Mouse (Mus musculus) MN1 (cell line): ENCODE measurements around the gene Uspl1.

ENCODE experiments used
- DNase-seq: peaks from one replicate; pipeline ENCODE4 v3.0.0-alpha.2; 2016; ENCODE audit warnings: low spot score

Gene Uspl1

DNA sequence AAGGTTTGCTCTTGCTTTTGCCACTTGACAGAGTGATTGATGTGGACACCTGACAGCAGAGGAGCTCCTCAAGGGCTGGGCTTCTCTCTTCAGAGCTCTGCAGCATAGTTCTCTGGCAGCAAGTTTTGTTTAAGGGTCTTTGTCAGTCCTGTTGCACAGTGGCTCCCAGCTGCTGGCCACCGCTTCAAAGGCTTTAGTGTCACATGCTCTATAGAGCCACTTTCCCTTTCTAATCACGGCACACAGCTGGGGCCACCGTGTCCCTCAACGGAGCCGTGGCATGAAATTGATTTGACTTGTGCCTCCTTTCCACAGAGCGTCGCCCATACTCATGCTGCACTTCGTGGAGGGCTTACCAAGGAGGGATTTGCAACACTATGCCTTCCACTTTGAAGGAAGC, 25.2 kb downstream of the Uspl1 start:
- no peak for DNase-seq

DNA sequence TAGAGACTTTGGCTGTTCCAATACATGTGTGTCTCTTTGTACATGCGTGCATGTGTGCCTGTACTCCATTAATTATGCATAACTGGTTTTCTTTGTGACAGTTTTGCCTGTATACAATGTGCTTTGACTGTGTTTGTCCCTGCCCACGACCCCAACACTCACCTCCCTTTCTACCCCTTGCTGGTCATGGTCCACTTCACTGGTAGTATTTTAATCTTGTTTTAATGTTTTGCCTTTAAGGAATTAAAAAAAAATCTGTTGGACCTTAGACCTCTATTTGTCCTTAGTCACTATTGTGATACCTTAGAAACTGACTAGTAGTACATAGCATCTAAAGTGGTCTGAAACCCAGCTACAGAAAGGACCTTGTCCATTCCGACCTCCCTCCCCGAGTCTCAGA, 26.9 kb downstream of the Uspl1 start:
- DNase-seq = no peak

DNA sequence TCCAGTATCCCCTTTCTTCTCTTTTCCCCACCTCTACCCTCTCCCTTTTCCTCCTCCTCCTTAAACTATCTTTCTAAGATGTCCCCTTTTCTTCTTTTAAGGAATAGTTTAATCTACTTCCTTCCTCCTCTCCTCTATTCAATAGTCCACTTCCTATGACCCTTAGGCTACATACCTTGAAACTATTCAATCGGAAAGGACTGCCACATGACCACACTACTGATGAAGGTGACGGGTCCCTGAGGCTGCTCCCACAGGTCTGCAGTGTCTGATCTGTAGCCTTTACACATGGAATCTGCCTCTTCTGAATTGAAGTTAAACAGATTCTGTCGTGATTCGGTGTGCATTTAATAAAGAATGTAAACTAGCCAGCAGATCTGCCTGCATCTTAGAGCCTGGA, 28.7 kb downstream of the Uspl1 start:
- DNase-seq = no peak

DNA sequence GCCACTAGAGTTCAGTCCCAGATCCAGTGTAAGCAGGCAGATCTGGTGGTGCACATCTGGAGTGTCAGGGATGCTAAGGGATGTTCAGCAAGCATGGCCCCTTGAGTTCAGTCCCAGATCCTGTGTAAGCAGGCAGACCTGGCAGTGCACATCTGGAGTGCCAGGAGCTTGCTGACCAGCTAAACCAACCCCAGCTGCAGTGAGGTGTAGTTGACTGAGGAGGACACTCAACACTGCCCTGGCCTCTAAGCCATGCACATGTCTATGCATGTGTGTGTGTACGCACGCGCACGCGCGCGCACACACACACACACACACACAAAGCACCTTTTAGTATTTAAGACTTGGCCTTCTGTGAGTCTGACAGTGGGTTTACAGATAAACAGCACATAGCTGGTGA, 31.4 kb downstream of the Uspl1 start:
- no peak for DNase-seq

DNA sequence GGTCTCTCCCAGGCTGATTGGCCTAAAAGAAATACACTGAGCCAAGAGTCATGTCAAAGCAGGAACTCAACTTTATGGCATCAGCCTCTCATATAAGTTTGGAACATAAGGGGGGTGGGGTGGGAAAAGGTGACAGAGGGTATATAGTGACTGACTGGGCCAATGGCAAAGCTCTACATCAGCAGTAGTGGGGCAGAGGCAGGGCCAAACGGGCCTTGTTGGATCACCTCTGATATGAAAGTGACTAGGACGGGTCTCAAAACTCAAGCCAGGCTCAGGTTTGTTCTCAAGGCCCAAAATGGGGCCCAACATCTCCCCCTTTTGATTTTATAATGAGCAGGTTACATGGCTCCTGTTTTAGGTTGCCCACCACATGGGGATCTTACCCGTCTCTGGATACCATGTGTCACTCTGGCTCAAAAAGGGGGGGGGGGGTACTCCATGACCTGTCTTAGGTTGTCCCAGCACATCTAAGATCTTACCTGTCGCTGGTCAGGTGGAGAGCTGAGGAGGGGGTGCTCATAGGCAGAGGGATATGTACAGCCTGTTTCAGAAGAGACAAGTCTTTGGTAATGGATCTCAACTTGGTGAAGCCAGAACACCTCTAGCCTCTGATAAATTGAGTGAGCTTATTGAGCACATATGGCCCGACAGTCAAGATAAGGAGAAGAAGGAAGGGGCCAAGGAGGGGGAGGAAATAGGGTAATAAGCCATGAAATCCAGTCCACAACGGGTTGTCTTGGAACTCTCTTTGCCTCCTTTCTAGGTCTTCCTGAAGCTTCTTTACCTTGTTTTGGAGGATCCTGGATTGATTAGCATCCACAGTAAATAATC, 33.6 kb downstream of the Uspl1 start:
- DNase-seq = no peak

DNA sequence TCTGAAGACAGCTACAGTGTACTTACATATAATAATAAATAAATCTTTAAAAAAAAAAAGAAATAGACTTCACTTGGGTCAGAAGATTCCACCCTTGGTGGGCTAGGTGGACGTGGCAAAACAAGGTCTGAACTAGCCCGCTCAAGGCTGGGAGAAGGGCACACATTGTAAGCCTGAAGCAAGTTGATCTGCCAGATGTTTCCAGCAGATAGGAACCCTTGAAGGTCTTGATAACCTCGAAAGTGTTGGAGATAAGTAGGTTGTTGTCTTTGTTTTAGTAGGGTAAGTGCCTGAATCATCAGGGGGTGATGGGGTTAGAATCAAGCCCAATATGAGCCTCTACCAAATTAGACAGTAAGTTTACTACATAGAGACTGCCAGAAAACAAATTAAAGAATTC, 35.3 kb downstream of the Uspl1 start:
- no peak for DNase-seq

DNA sequence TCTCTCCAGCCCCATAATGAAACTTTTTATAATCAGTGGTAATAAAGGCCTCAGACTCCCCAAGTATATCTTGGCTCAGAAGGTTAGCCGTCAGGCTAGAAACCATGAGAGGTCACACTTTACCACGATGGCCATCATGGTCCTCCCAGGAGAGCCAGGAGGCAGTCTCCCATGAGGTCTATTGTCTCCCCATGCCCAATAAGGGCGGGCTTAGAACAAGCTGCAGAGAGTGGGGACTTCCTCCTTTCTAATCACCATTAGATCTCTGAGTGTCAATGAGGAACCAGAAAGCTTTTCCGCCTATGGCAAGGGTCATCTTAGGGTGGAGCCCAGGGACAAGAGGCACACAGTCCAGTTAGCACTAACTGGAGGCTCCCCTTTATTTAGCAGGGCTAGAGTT, 37.2 kb downstream of the Uspl1 start:
- no peak for DNase-seq

DNA sequence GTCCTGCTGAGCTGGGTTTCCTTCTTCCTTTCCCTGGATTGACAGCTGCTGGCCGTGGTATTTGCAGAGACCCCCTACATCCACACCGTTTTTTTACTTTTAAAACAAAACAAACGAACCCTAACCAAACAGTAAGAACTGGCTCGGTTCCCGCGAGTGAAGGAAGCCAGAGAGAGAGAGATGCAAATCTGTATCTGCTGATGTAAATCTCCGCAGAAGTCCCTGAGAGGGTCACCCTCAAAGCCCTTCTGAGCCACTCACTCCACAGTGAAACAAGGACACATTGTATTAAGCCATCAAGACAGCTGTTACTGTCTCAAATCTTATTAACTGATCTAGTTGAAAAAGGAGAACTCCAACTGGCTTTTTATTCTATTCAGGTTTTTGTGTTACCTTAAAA, 40.5 kb downstream of the Uspl1 start:
- DNase-seq = no peak

DNA sequence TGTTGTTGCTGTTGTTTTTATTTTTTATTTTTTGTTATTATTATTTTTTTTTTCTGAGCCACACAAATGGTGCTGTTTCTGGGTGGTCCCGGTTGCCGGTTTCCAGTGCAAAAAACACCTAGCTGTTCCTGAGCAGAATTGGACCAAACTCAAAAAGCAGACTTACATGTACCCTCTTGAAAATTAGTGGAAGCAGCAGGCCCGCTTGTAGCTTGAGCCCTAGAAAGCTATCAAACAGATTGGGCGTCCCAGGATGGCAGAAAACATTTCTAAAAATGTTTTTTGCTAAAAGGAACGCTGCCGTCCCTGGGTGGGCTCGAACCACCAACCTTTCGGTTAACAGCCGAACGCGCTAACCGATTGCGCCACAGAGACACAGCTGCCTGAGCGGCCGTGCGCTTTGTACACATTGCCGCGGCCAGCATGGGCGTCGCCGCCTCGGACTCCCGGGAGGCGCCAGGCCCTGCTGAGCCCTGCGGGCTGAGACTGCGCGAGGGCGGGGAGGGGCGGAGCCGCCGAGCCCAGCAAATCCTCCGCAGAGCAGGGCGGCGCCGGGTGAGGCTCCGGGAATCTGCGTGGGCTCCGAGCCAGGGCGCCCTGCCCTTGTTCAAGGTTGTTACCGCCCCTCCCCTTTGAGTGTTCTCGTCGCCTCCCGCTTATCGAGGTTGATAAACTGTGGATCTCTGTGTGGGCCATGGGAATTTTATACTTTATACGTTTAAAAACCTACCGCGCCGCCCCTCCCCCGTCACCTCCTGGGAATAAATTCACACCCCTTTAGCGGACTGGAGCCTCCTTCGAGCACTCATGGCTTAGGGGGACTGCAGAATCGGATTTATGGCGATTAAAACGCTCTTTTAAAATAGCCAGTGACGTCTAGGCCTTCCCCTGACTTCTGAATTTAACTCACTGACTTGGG, 44.8 kb downstream of the Uspl1 start:
- DNase-seq = peak; percentile 99

DNA sequence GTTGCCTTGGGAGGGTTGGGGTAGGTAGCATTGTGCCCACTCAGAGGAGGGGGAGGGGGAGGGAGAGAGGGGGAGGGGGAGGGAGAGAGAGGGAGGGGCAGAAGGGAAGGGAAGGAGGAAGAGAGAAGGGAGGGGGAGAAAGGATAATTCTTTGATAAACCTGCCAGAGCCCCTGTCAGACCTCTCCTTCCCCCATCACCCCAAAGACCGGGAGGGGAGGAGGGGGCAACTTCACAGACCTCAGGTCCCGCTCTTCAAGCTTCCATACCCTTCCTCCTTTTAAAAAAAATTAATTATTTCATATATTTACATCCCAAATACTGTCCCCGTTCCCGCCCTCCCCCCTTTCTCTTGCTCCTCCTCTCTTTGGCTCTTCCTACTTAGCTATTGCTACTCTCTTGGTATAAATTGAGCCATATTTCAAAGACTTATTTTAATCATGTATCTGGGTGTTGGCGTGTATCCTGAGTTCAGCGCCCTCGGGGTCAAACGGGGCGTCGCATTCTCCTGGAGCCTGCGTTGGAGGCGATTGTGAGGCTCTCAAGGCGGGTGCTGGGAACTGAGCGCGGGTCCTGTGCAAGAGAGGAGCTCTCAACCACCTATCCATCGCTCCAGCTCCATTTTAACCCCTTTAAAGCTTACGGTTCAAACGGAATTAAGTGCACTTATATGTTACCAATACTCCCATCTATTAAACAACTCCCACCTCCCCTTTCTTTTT, 45.6 kb downstream of the Uspl1 start:
- no peak for DNase-seq

DNA sequence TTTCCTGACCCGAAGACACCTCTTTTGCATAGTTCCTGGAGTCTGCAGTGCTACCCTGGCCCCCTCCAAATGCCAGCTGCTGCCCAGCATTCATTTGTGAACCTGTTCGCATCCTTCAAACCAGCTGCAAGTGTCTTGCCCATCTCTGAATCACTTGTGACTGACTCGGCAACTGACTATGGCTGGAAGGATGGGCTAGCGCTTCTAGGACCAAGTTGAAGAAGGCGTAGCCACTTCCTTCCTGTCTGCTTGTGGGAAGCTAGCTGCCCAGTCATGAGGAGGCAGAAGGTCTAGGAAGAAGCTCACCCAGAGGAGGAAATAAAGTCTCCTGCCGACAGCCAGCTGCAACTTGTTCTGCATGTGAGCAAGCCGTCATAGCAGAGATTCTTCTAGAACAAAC, 50.9 kb downstream of the Uspl1 start:
- DNase-seq = no peak

DNA sequence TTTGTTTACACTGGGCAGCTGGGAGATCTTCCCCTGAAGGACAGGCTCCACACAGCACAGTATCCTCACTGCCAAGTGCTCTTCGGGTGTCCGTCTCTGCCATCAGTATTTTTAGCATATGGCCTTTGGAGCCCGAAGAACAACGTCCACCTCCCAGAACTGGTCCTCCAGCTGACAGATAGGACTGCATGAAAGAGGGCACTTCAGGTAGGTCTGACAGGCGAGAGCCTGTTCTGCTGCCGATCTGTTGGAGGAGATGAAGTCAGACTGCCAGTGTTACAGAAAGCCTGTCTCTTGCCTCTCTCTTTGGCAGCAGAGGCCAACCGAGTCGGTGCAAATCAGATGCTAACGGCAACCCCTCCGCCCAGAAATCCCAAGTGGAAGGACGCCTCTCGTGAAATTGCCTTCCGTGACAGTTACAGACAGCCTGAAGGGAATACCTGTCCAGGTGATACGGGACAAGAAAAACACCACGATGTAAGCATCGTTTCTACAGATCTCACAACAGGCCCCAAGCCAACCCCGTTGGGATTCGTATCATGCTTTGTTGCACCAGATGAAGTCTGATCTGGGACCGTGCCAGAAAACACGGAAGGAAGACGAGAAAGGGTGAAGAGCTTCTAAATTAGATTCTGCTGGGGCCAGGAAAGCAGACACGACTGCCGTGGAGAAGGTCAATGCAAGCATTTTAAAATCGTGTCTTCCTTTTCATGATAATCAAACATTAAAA, 53.2 kb downstream of the Uspl1 start:
- DNase-seq = peak; percentile 85

DNA sequence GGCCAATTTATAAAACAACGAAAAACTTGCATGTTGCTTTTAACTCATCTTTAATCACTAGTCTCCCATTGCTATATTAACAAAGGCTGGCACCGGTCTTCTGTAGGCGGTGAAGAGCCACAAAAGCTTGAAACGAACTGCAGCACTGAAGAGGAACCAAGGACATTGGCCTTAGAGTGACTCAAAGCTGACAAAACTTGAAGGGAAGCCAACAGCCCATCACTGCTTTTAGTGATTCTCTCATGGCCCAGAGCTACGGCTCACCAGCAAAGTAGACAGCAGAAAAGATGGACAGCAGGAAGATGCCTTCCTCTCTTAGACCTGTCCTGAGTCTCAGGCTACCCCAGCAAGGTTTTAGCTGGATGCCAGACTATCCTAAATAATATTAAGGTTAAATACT, 58.3 kb downstream of the Uspl1 start:
- DNase-seq = no peak

DNA sequence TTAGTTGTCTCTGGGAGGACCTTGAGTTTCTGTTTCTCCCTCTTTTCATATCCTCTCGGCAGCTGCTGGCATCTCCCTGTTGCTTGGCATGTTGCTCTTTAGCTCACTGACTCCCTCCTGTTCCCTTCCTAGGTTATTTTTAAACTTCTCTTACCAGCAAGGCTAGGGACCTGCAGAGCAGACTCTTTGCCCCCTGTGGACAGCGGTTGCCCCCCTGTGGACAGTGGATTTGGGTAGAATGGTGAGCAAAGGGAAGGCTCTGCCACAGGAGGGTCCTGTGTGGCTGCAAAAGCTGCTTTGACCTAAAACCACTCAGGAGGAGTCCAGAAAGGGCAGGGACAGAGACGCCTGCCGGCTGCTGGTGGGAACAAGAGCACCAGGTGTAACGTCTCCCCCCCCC, 58.9 kb downstream of the Uspl1 start:
- DNase-seq = no peak

DNA sequence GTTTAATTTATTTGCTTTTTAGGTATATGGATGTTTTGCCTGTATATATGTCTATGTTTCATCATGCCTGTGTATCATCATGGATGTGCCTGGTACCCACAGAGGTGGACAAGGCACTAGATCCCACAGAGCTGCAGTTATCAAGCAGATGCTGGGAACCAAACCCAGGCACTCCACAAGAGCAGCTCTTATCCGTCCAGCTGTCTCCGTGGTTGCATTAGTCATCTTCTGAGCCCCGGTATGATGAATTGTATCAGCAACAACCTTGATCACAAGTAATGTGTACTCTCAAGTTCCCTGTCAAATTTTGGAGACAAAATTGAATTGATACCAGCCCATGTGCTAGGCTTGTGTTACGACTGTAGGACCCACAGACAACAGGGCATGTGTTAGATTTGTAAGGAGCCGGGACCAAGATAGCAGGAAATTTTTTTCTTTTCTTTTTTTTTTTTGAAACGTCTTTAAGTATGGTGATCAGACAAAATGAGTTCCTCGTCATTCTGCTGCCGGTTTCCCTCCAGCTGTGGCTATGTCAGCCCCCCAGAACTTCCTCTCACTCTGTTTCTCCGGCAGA, 61.3 kb downstream of the Uspl1 start:
- peak; percentile 75 for DNase-seq

DNA sequence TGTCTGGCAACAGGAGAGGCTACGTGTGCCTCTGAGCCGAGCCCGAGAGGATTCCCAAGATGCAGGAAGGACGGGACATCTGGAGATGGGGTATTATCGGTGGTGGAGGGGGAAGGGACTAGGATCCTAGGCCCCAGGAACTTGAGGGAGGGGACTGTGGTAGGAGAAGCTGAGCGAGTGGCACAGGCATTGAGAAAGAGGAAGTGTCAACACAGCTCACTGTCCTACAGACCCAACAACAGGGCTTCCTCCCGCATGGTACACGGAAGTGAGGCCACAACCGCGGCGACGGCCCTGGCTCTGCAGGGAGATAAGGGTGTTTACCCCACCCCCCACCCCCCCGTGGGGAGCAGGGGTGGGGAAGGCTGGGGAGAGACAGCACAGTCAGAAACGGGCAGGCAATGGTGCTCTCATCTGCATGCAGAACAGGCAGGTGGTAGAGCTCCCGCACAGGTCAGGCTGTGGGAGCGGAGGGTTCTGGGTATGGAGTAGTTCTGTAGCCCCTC, 61.9 kb downstream of the Uspl1 start:
- peak; percentile 65 for DNase-seq

DNA sequence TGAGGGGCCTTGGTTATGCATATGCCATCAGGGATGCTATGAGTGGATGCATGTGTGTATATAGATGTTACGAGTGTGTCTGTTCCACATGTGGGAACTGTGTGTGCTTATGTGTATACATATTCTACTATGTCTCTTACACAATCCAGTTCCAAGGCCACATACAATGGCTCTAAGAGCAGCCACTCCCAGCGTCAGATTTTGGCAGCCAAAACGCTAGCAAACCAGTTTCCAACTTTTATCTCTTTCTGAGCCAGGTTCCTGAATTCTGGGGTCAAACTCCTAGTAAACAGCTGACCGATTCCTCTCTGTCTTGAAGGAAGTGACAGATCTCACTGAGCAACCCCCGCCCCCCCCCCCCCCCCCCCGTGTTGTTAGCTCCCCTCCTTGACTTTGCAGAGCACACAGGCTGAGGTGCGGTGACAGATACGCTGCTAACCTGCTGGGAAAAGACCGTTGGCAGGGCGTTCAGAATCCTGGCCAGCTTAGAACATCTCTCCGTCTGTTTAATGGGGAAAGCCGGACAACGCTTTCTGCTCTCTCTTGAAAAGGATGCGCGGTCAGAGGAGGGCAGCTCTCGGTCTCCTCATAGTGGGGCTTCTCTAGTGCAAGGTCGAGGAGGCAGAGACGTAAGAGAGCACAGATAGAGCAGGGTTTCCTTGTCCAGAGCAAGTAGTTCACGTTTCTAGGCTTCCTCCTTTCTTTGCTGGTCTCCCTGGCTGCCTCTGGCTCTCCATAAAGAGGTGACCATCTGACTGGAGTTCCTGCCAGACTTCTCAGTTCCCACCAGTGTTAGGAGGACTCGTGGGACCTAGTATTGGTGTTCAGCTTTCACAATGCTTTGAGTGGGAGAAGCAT, 63.1 kb downstream of the Uspl1 start:
- no peak for DNase-seq

DNA sequence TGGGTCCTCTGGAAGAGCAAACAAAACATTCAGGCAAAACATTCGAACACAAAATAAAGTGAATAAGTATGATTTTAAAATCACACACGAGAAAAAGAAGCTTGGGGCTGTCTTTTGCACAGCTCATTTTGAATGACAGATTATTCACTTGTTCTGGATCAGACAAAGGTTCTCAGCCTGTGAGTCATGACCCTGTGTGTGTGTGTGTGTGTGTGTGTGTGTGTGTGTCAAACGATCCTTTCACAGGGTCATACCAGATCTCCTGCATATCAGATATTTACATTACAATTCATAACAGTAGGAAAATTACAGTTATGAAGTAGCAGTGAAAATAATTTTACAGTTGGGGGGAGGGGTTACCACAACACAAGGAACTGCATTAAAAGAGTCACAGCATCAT, 68.2 kb downstream of the Uspl1 start:
- no peak for DNase-seq

DNA sequence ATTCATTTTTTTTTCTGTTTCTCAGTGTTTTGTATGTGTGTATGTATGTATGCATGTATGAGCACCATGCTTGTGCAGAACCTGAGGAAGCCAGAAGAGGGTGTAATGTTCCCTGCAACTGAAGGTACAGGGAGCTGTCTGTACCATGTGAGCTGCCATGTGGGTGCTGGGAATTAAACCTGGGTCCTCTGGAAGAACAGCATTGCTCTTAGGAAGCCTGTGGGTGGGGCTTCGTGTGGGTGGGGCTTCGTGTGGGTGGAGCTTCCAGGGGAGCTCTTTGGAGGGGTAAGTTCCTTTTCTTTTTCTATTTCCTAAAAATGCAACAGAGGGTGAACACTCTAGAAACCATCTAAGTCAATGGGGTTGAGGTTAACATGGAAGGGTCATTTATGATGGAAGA, 69.3 kb downstream of the Uspl1 start:
- no peak for DNase-seq

DNA sequence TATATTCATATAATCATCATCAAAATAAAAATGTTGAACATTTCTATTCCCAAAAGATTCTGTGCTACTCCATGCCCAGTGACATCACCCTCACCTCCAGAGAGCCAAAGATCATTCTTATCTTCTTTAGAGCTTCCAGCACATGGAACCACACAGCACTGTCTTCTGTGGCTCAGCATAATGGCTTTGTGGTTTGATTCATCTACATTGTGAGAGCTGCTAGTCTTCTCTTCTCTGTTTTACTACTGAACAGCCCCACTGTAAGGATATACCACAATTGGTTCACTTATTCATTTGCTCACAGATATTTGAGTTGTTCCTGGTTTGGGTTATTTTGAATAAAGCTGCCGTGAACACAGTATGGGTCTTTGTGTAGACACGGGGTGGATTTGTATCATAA, 71.4 kb downstream of the Uspl1 start:
- no peak for DNase-seq
